Mouse (Mus musculus) cerebellum, adult 9-11 months (tissue): ENCODE measurements around the gene Vmp1.

Source experiments
- DNase-seq: peaks from one replicate; pipeline ENCODE4 v3.0.0; 2022

Vmp1 gene

GRCm38 (mm10) chr11:86598572-86598971 lies 85.1 kb downstream of the Vmp1 start:
- no peak for DNase-seq

- no peak for DNase-seq
These were observed 85.5 kb downstream of the Vmp1 start for GRCm38 (mm10) chr11:86598154-86598553.

- DNase-seq, result no peak
These were observed 86.7 kb downstream of the Vmp1 start for GRCm38 (mm10) chr11:86596976-86597375.

GRCm38 (mm10) chr11:86596187-86596960 lies 87.3 kb downstream of the Vmp1 start:
- no peak for DNase-seq

DNA sequence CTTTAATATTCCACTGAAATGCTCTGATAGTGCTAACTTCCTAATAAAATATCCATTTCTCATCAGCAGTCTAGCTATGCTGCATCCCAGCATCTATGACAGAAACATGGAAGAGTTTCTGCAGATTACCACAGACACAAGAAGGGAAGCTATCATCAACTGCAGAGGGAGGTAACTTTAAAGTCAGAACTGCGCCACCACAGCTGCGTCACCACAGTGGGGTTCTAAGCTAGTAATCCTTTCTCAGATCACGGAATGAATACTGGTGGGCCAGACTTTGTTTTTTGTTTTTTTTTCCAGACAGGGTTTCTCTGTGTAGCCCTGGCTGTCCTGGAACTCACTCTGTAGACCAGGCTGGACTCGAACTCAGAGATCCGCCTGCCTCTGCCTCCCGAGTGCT lies 88.3 kb downstream of the Vmp1 start:
- DNase-seq, result no peak

DNA sequence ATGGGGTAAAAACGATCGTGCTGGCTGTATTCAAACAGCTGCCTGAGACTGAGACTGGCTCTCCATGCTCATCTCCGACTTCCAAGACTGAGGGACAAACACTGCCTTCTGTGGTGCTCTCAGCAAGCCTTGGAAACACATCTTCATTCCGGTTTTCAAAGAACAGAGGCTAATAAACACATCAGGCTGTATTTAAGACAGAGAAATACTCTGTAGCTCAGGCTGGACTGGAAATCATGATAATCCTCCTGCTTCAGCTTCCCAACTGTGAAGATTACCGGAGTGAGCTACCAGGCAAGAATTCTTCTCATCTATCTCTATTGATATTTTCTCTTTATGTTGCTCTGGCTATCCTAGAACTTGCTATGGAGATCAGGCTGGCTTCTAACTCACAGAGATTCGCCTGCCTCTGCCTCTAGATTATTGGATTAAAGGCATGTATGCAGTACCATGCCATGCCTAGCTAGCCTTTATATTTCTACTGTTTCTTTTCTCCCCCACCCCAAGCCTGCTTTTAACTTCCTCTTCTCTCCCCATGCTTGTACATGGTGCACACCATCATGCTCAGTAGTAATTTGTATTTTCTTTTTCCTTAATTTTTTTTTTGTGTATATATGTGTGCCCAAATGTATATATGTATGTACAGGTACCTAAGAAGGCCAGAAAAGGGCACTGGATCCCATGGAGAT lies 89.3 kb downstream of the Vmp1 start:
- DNase-seq, result no peak

DNA sequence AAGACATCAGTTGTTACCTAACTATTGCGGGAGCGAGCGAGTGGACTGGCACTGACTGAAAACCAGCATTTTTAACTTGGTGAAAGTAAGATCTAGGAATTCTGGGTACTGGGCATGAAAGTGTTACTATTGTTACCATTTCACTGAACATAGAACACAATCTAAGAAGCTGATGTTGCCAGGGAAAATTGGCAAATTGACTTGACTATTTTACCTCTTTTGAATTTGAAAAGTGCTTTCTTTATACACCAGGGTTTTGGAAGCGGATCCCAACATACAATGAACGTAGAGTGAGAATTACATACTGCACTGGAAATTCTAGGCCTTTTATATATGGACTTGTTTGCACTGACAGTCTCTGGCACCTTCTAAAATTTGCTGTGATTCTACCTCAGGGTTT lies 90.2 kb downstream of the Vmp1 start:
- DNase-seq, result no peak

DNA sequence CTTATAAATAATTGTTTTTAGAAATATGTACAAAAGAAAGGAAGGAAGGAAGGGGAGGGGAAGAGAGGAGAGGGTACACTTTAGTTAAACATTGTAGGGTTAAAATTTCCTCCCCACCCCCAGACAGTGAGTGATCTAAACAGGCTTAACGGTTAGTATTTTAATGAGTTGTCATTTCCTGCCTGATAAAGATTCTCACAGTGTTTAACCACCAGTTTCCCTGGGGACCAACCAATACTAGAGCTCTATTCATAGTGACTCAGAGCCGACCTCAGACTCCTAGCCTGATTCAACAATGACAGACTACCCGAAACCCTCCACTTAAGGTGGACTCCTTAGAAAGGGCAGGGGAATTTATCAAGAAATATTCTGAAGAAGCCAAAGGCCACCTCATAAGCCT lies 90.6 kb downstream of the Vmp1 start:
- DNase-seq, result no peak

GRCm38 (mm10) chr11:86591931-86592616 lies 91.6 kb downstream of the Vmp1 start:
- DNase-seq, result no peak

- no peak for DNase-seq
These were observed 92.3 kb downstream of the Vmp1 start for GRCm38 (mm10) chr11:86591301-86591845.

- no peak for DNase-seq
These were observed 93.1 kb downstream of the Vmp1 start for GRCm38 (mm10) chr11:86590579-86590978.

DNA sequence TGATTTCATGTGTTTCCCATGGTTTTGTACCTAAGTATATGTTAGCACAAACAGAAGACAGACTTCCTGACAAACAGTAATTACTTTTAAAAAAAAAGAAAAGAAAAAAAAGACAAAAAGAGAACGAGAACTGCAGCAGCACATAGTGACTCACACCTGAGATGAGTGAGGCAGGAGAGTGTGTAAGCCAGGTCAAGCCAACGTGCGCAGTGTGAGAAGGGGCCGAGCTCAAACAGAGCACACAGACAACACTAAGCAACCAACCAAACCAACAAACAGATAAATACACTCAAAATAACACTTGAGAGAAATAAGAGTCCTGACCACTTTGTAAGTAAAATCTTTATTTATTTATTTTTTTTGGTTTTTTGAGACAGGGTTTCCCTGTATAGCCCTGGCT lies 93.6 kb downstream of the Vmp1 start:
- no peak for DNase-seq

- no peak for DNase-seq
These were observed 94.9 kb downstream of the Vmp1 start for GRCm38 (mm10) chr11:86588583-86589298.

DNA sequence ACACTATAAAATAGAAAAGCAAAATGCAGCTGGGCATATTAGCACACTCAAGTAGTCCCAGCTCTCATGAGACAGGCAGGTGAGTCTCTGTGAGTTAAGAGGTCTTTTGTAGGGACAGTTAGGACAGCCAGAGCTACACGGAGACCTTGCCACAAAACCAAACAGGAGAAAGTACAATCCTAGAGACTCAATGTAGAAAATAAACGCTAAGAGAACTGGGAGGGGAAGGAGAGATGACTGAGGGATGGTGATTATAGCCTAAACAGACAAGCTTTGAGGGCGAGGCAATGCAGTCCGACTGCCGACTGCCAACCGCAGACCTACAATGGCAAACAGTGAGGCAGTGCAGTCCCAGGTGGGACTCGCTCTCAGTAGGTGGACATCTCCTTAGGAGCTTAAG lies 95.8 kb downstream of the Vmp1 start:
- DNase-seq, result no peak

DNA sequence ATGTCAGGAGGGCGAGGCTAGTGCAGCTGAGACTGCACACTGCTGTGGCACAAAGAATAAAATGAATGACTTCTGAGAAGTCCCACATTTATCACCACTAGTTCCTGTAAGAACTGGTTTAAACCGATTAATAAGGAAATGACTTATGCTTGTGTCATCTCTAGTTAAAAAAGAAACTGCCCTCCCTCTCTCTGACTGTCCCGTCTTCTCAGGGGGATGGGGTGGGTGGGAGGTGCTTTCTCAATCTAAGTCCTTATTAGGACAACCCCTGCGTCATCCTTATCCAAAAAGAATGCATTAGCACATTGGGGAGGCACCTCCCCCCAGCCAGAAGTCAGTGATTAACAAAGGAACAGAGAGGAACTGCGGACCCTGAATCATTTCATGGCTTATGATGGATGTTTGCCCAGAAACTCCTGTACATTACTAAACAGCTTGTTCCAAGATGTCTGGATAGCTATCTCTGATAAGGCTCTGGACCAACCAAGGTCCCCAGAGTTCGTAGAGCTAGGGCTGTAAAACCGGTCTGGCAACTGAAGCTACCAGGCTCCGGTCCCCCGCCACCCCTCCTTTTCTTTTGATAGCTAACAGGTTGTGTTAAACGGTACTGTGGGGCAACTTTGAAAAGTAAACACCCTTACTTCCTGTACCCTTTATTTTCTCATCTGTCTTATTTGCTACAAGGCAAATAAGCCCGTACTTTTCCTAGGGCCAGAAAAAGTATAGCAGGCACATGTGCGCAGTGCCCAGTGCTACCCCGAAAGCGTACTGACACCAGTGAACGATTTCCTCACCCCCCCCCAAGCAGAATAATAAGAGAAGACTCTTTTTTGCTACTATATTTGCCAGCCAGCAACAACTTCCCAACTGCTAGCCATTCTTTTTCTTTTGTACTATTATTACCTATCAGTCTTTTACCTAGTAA lies 96.5 kb downstream of the Vmp1 start:
- DNase-seq, result no peak

GRCm38 (mm10) chr11:86586177-86586867 lies 97.3 kb downstream of the Vmp1 start:
- DNase-seq, result no peak

GRCm38 (mm10) chr11:86585598-86585984 lies 98.0 kb downstream of the Vmp1 start:
- DNase-seq, result no peak

DNA sequence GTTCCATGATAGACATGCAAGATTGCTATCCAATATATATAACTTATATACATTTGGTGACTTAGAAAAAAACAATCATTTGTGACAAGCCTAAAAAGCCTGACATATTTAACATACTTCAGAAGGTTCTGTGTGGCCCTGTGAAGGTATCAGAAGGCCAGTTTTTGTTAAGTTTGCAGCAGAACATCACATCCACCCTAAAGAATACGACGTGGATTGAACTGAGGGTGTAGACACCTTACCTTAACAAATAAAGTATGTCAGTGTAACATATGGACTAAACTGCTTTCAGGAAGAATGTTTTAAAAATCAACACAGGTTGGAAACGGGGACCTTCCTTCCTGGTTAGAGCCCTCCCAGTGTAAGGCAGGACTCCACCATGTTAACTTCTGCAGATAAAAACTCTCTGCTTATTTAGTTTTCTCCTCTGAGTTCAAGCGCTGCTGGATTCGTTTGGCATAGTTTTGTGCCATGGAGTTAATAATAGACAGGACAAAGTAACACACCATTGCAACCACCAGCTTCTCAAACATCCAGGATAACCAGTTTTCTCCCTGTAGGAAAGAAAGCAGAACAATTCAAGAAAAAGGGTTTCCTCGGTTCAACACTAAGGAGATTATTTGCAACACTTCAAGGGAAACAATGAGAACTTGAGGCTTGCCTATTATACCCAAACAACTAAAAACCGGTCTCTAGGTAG lies 98.6 kb downstream of the Vmp1 start:
- no peak for DNase-seq

GRCm38 (mm10) chr11:86583990-86584897 lies 99.4 kb downstream of the Vmp1 start:
- no peak for DNase-seq
